Mouse (Mus musculus): ENCODE measurements around the gene Tmem39b. TPM values are rescaled to one million over a fixed set of nuclear protein-coding genes. Genes with fewer than 3 reads are reported as not detected.

Tmem39b gene
- polyA plus RNA-seq (2012; rRNA removed) = 52.7 and 53.0 TPM in 2 replicates

DNA sequence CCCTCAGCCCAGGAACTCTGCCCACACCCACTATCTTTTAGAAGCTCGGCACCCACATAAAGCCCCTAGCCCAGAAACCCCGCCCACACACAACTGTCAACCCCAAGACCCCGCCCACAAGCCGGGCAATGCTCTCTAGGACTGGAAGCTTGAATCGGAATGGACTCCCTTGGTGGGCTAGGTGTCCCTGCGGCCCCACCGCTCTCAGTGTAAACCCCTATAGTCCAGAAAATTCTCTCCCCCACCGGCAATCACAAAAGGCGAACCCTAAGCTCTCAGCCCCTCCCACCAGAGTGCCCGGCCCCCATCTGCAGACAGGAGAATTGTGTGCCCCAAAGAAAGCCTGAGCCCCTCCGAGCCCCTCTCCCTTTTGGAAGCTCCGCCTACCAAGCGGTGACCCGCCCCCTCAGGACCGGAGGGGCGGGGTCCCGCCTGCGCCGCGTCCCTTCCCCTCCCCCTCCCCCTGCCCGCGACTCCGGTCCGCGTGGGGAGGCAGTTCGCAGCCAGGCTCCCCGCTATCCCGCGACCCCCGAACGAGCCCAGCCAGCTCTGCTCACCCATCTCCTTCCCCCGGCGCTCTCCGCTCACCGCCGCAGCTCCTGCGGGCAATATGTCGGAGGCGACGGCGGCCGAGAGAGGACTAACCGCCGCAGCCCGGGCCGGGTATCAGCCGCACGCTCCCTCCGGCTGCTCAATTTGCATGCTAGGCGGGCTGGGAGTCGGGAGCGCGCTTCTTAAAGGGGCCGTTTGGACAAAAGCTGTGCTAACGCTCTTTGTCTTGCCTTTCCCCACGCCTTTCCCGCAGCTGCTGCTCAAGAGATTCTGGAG is at the start of gene Tmem39b:
Gene Tmem39b, minus strand, starts transcription at position 681 of the 828 bp plus-strand sequence.

DNA sequence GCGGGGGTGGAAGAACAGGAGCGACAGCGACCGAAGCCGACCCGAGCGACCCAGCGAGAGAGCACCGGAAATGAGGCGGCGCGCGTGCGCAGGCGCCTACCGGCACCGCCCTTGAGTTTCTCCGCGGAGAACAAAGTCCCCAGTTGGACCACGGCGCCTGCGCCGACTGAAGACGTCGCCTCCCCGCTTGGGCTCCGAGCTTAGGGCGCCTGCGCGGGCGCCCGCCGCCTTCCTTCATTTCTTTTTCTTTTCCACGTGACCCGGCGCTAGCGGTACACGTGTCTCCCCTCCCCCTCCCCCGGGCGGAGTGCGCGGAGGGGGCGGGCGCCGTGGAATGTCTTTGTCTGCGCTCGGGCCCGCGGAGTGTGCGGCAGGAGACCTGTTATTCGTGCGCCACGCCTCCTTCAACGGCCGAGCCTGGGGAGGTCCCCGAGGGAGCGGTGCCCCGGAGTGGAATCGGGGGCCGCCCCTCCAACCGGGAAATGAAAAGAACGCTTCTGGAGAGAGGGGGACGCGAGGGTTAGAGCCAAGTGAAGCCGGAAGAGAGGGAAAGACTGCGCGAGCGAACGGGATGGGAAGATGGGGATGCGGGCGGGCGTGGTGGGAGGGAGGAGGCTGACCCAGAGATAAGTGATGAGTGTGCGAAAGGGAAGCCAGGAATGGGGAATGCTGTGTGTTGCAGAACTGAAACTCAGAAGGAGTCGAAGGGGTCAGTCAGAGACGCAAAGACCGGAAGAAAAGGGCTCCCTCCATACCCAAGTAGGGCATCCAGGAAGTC is 45.8 kb upstream of the Tmem39b start, which contains the start of gene Khdrbs1:
Gene Khdrbs1, minus strand, starts transcription at position 72 of the 778 bp plus-strand sequence.

GRCm38 (mm10) chr4:129672083-129672877 is 24.4 kb downstream of the Tmem39b start, which contains the start of gene Kpna6:
Gene Kpna6 (minus strand): TSS chr4:129672767.

DNA sequence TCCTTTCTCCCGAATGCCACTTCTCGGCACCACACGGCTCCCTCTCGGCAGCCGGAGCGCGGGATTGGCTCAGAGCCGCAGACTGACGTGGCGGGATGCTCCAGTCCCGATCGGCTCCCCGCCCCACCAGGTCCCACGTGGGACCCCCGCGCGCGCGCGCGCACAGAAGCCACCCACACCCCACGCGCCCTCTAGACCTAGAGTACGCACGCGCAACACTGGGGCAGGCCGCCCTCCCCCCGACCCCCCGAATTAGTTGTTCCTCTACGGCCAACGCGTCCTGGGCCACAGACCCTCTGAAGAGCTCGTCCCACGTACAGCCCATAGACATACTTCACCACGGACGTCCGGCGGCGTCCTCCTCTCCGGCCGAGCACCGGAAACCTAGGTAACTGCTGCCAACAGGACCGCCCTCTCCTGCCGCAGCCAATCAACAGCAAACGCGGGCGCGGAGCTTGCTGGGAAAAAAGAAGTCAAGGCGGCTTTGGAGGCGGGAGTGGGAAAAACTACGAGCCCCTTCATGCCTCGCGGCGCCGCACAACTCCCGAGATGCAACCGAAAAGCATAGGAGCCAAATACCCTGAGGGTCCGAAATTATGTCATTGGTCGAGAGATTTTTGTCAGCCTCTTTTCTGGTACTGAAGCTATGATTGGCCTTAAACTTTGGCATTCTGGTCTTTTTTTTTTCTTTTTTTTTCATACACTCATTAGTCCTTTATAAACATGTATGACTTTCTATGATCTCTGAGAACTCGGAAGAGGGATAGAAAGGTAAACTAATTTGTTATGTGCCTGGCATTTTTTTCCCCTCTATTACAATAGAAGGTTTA is 55.8 kb downstream of the Tmem39b start, which contains the start of gene Txlna:
Gene Txlna, minus strand, starts transcription at position 428 of the 830 bp plus-strand sequence.

Other genes starting within 250 kb of the Tmem39b start
- gene Bsdc1, start 235.3 kb downstream of the Tmem39b start, polyA plus RNA-seq (2012; rRNA removed) = 28.6 and 30.8 TPM in 2 replicates
- gene Tssk3, start 205.8 kb downstream of the Tmem39b start, polyA plus RNA-seq (2012; rRNA removed) = 0.14 and 0.18 TPM in 2 replicates
- gene Fam229a, start 205.6 kb downstream of the Tmem39b start, polyA plus RNA-seq (2012; rRNA removed) = 0.26 TPM in 1 of 2 replicates, not detected in the other
- 1,353 and 1,492 TPM in 2 replicates for gene Marcksl1, start 183.3 kb downstream of the Tmem39b start, polyA plus RNA-seq (2012; rRNA removed)
- 147 and 152 TPM in 2 replicates for gene Hdac1, start 154.1 kb downstream of the Tmem39b start, polyA plus RNA-seq (2012; rRNA removed)
- gene Lck, start 123.2 kb downstream of the Tmem39b start, polyA plus RNA-seq (2012; rRNA removed) = 9.5 TPM in 2 replicates
- 0.92 and 2.0 TPM in 2 replicates for gene Fam167b, start 118.3 kb downstream of the Tmem39b start, polyA plus RNA-seq (2012; rRNA removed)
- gene Eif3i, start 96.2 kb downstream of the Tmem39b start, polyA plus RNA-seq (2012; rRNA removed) = 314 and 322 TPM in 2 replicates
- gene Tmem234, start 96.2 kb downstream of the Tmem39b start, polyA plus RNA-seq (2012; rRNA removed) = 153 and 164 TPM in 2 replicates
- gene Dcdc2b, start 82.6 kb downstream of the Tmem39b start, polyA plus RNA-seq (2012; rRNA removed) = 5.1 and 5.3 TPM in 2 replicates
- 34.5 and 37.2 TPM in 2 replicates for gene Iqcc, start 77.7 kb downstream of the Tmem39b start, polyA plus RNA-seq (2012; rRNA removed)
- 126 TPM in 2 replicates for gene Ccdc28b, start 72.9 kb downstream of the Tmem39b start, polyA plus RNA-seq (2012; rRNA removed)
- 60.4 and 65.8 TPM in 2 replicates for gene Txlna, start 55.8 kb downstream of the Tmem39b start, polyA plus RNA-seq (2012; rRNA removed)
- gene Kpna6, start 24.1 kb downstream of the Tmem39b start, polyA plus RNA-seq (2012; rRNA removed) = 35.8 and 38.3 TPM in 2 replicates
- gene Khdrbs1, start 45.5 kb upstream of the Tmem39b start, polyA plus RNA-seq (2012; rRNA removed) = 97.4 and 97.6 TPM in 2 replicates
- gene Ptp4a2, start 114.4 kb upstream of the Tmem39b start, polyA plus RNA-seq (2012; rRNA removed) = 87.5 and 88.2 TPM in 2 replicates
- 0.06 and 0.09 TPM in 2 replicates for gene Spocd1, start 232.4 kb upstream of the Tmem39b start, polyA plus RNA-seq (2012; rRNA removed)

Data from central nervous system, embryonic 14 days (tissue).